Mouse (Mus musculus) limb, embryonic 10.5 days (tissue): ENCODE results near the gene Olfr279. TPM values are rescaled to one million over a fixed set of nuclear protein-coding genes. Genes with fewer than 3 reads are reported as not detected.
"Not testable (repeated sequence)": the region's sequence is repeated elsewhere in the genome, so short reads cannot be mapped to it uniquely, and the experiment has no call there.

Experiments
- DNase-seq: peaks from one replicate; pipeline ENCODE4 v3.0.0-alpha.2; 2017; ENCODE audit warnings: low spot score
- H3K27ac ChIP-seq: fragments of 300-500 bp; sonication (generic); 2 replicates; pipeline ENCODE4 v1.5.1; 2016; ENCODE audit warnings: mild to moderate bottlenecking
- H3K27me3 ChIP-seq: fragments of 300-500 bp; sonication (generic); 2 replicates; pipeline ENCODE4 v1.6.1; 2016; ENCODE audit warnings: low read depth, mild to moderate bottlenecking; ENCODE audit not compliant: poor library complexity, severe bottlenecking
- H3K36me3 ChIP-seq: fragments of 300-500 bp; sonication (generic); 2 replicates; pipeline ENCODE4 v1.6.1; 2016; ENCODE audit warnings: mild to moderate bottlenecking, moderate library complexity
- H3K4me1 ChIP-seq: fragments of 300-500 bp; sonication (generic); 2 replicates; pipeline ENCODE4 v1.6.1; 2016
- H3K4me3 ChIP-seq: fragments of 300-500 bp; sonication (generic); 2 replicates; pipeline ENCODE4 v1.5.1; 2016; ENCODE audit warnings: mild to moderate bottlenecking, moderate library complexity
- H3K9me3 ChIP-seq: fragments of 300-500 bp; sonication (generic); replicated peaks from 2 replicates; pipeline ENCODE4 v1.6.1; 2016; ENCODE audit warnings: mild to moderate bottlenecking
- WGBS: fragments of 180-500 bp; shearing (Covaris S2); methylation state at CpG from one replicate; pipeline ENCODE4 v1.1.7; 2016; 5-methylcytosine and 5-hydroxymethylcytosine counted together
- polyA plus RNA-seq: library from polyadenylated mRNA; unstranded; fragments of >200 nt; fragmentation: Nextera tagmentation; extraction: Ambion mirVana; gene quantifications from 2 replicates; pipeline ENCODE4 v1.2.1, GENCODE M21; 2016

The Olfr279 gene
- polyA plus RNA-seq, 1 experiment from 2014 or later = not detected

GRCm38 (mm10) chr15:98491332-98491731 is 870 bp upstream of the Olfr279 start:
- 90% methylated on average over 2 of the region's 2 CpGs for WGBS
- no peaks in the 10 kb centered on the region for H3K36me3 ChIP-seq
- no peak overlapping the region for H3K27ac ChIP-seq
- no peaks in the 10 kb centered on the region for H3K4me1 ChIP-seq
- H3K27me3 ChIP-seq = no peaks in the 10 kb centered on the region
- H3K4me3 ChIP-seq = no peak overlapping the region
- no peak for DNase-seq
- H3K9me3 ChIP-seq = no peaks in the 10 kb centered on the region

GRCm38 (mm10) chr15:98497631-98498030 is 5.4 kb downstream of the Olfr279 start:
- no peaks in the 10 kb centered on the region for H3K36me3 ChIP-seq
- no peaks in the 10 kb centered on the region for H3K9me3 ChIP-seq
- no peak overlapping the region for H3K4me3 ChIP-seq
- WGBS = 86% methylated on average over 17 of the region's 17 CpGs
- no peak for DNase-seq
- H3K27me3 ChIP-seq = no peaks in the 10 kb centered on the region
- no peaks in the 10 kb centered on the region; the same call in 1 of the 2 replicates for H3K4me1 ChIP-seq
- H3K27ac ChIP-seq = no peak overlapping the region

DNA sequence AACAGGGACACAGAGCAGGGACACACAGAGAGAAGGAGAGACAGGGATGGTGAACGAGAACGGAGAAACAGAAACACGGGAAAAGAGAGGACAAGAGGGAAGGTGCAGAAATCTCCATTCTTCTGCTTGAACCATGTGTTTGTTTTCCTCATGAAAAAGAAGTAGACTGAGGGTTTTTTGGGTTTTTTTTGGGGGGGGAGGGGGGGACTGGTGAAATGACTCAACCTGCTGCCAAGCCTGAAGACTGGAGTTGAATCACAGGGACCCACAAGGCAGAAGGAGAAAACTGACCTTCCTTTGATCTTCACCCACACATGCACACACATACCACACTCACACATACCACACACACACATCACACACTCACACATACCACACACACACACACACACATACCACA is 11.1 kb downstream of the Olfr279 start:
- no peaks in the 10 kb centered on the region for H3K36me3 ChIP-seq
- peaks cover 4% of the 10 kb centered on the region; the same call in 1 of the 2 replicates for H3K4me1 ChIP-seq
- WGBS = 84% methylated on average over 3 of the region's 3 CpGs
- H3K4me3 ChIP-seq = no peak overlapping the region
- no peaks in the 10 kb centered on the region for H3K9me3 ChIP-seq
- H3K27ac ChIP-seq = no peak overlapping the region
- no peak for DNase-seq
- H3K27me3 ChIP-seq = peaks cover 3% of the 10 kb centered on the region; the same call in 1 of the 2 replicates

DNA sequence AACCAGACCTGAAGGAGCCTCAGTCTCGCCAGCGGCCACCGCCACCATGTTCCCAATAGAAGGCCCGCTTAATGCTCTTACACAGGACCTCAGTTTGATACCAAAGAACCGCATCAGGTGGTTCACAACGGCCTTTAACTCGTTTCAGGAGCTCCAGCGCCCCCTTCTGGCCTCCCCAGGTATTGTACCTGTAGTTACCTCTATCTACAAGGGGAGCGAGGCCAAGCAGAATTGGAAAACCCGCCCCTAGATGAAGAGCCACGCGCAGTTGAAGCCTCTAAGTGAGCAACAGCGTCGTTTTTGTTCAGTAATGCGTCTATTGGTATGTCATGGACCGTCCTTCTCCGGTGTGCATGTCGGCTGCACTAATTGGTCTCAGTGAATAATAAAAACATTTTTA is 12.3 kb downstream of the Olfr279 start:
- Histone ChIP-seq H3K9me3 (no peaks in the 10 kb centered on the region), H3K27me3 (peaks cover 3% of the 10 kb centered on the region; the same call in 1 of the 2 replicates), H3K4me1 (peaks cover 4% of the 10 kb centered on the region; the same call in 1 of the 2 replicates), H3K4me3 (no peak overlapping the region), H3K36me3 (no peaks in the 10 kb centered on the region), H3K27ac (no peak overlapping the region)
- DNase-seq = peak; percentile 86
- WGBS = 16% methylated on average over 18 of the region's 18 CpGs

DNA sequence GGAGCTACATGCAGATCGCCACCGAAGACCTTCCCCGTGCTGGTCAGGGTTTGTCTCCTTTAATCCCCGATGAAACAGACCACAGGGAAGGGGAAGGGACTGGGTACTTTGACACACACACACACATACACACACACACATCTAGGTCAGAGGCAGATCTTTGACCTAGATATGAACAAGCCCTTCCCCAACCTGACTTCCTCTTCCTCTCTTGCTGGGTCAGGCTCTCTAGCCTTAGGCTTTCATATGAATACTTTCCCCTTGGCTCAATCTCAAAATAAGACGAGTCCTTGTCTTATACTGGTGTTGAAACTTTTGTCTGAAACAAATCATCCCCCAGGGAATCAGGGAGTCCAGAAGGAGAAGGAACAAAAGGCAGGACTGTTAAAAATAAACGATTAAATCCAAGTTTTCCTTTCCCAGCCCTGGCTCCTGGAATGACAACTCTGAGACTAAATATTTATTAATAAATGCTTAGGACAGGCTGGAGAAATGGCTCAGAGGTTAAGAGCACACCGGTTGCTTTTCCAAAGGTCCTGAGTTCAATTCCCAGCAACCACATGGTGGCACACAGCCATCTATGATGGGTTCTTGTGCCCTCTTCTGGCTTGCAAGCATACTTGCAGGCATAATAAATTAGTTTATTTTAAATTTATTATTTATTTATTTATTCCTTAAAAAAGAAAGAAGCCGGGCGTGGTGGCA is 14.2 kb downstream of the Olfr279 start:
- WGBS = 90% methylated on average over 9 of the region's 9 CpGs
- no peak overlapping the region for H3K4me3 ChIP-seq
- peaks cover 3% of the 10 kb centered on the region; the same call in 1 of the 2 replicates for H3K27me3 ChIP-seq

GRCm38 (mm10) chr15:98507321-98507720 is 15.1 kb downstream of the Olfr279 start:
- Histone ChIP-seq H3K27me3 (peaks cover 3% of the 10 kb centered on the region; the same call in 1 of the 2 replicates), H3K4me1 (peaks cover 12% of the 10 kb centered on the region), H3K4me3 (no peak overlapping the region), H3K9me3 (no peaks in the 10 kb centered on the region), H3K27ac (no peak overlapping the region), H3K36me3 (no peaks in the 10 kb centered on the region)
- 87% methylated on average over 6 of the region's 6 CpGs for WGBS
- no peak for DNase-seq

More for the DNA sequence above, 14.2 kb downstream of the Olfr279 start:
- Histone ChIP-seq H3K36me3 (no peaks in the 10 kb centered on the region), H3K9me3 (no peaks in the 10 kb centered on the region), H3K27ac (no peak overlapping the region), H3K4me1 (peaks cover 12% of the 10 kb centered on the region)
- no peak for DNase-seq

- no peak overlapping the region for H3K4me3 ChIP-seq
These were observed 17.2 kb downstream of the Olfr279 start for GRCm38 (mm10) chr15:98509387-98509786.

GRCm38 (mm10) chr15:98510438-98511385 is 18.5 kb downstream of the Olfr279 start:
- Histone ChIP-seq H3K27ac (no peak overlapping the region), H3K4me1 (peaks cover 16% of the 10 kb centered on the region), H3K4me3 (peak overlapping the region; percentile 39), H3K9me3 (no peaks in the 10 kb centered on the region), H3K36me3 (no peaks in the 10 kb centered on the region), H3K27me3 (peaks cover under 1% of the 10 kb centered on the region; the same call in 1 of the 2 replicates)
- DNase-seq = peak; percentile 89
- 34% methylated on average over 25 of the region's 25 CpGs for WGBS

More at GRCm38 (mm10) chr15:98509387-98509786, 17.2 kb downstream of the Olfr279 start:
- H3K36me3 ChIP-seq = no peaks in the 10 kb centered on the region
- H3K4me1 ChIP-seq = peaks cover 19% of the 10 kb centered on the region
- no peak for DNase-seq
- H3K9me3 ChIP-seq = no peaks in the 10 kb centered on the region
- no peak overlapping the region for H3K27ac ChIP-seq
- peaks cover 3% of the 10 kb centered on the region; the same call in 1 of the 2 replicates for H3K27me3 ChIP-seq
- WGBS = 63% methylated on average over 2 of the region's 2 CpGs

DNA sequence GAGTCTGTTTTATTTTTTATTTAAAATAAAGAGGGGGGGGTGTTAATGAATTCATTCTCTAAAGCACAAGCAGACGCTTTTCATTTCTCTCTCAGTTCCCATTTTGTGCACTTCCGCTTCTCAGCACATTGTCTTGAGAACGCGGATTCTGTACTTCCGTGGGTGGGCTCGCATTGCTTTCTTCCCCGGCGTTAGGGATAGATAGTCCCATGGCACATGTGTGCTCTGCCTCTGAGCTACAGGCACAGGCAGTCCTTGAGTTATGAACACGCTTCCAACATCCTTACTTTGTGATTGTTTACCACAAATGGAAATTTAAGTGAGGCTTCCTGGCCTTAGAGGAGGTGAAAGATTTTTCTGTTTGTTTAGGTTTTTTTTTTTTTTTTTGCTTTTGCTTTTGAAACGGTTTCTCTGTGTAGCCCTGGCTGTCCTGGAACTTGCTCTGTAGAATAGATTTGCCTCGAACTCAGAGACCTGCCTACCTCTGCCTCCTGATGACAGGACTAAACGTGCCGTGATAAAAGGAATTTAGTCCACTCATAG is 19.3 kb downstream of the Olfr279 start:
- 84% methylated on average over 13 of the region's 13 CpGs for whole genome bisulfite sequencing
- H3K4me3 ChIP-seq = no peak overlapping the region
- H3K27ac ChIP-seq = no peak overlapping the region
- DNase-seq = no peak
- no peaks in the 10 kb centered on the region for H3K9me3 ChIP-seq
- no peaks in the 10 kb centered on the region for H3K36me3 ChIP-seq
- no peaks in the 10 kb centered on the region for H3K27me3 ChIP-seq
- peaks cover 16% of the 10 kb centered on the region for H3K4me1 ChIP-seq

DNA sequence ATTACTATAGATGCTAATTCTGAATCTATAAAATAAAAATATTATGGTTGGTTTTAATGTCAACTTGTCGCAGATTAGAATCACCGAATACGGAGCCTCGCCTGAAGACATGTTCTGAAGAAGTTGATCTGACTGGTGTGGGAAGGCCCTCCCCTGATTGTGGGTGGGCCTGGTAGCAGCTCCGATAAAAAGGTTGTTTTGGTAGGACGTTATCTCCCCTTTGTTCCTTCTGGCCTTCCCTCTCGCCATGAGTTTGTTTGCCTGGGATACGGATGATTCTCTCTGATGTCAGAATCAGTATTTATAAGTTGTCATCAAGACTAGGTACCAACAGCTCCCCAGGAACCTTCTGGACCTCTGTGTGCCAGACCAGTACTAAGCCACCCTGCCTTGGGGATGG is 20.0 kb downstream of the Olfr279 start:
- Histone ChIP-seq H3K36me3 (peaks cover 5% of the 10 kb centered on the region), H3K4me3 (no peak overlapping the region), H3K27ac (no peak overlapping the region), H3K27me3 (no peaks in the 10 kb centered on the region), H3K4me1 (peaks cover 16% of the 10 kb centered on the region), H3K9me3 (no peaks in the 10 kb centered on the region)
- DNase-seq = no peak
- 76% methylated on average over 8 of the region's 8 CpGs for WGBS

DNA sequence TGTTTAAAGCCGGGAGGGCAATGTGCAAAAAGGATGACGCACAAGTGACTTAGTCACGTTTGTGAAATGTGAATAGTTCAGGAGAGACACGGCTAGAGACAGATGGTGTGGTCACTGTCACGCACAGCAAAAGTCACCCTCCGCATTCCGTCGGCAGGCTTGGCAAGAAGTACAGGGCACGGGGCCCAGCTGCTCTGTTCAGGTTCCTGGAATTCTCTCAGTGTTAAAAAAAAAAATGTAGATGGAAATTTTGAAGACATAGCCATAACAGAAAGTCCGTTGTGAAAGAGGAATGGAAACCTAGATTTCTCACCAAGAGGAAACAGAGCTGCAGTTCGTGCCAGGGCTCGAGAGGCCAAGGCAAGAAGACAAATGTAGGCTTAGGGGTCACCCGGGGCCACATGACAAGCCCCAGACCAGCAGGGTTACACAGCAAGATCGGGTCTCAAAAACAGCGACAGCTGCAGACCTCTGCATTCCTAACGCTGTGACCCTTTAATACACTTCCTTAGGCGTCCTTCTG is 20.7 kb downstream of the Olfr279 start:
- H3K36me3 ChIP-seq = peaks cover 11% of the 10 kb centered on the region
- DNase-seq = no peak
- H3K4me3 ChIP-seq = no peak overlapping the region
- WGBS = 66% methylated on average over 17 of the region's 17 CpGs
- peaks cover 16% of the 10 kb centered on the region for H3K4me1 ChIP-seq
- H3K27ac ChIP-seq = no peak overlapping the region
- no peaks in the 10 kb centered on the region for H3K27me3 ChIP-seq
- no peaks in the 10 kb centered on the region for H3K9me3 ChIP-seq

- 69% methylated on average over 3 of the region's 3 CpGs for WGBS
- Histone ChIP-seq H3K36me3 (peaks cover 19% of the 10 kb centered on the region), H3K4me1 (peaks cover 16% of the 10 kb centered on the region)
- H3K27ac ChIP-seq, H3K9me3 ChIP-seq, H3K27me3 ChIP-seq, H3K4me3 ChIP-seq, DNase-seq: not testable (repeated sequence)
These were observed 21.5 kb downstream of the Olfr279 start for GRCm38 (mm10) chr15:98513676-98514075.
